Mouse (Mus musculus) lung, postnatal 0 days (tissue): ENCODE measurements around the gene Micu2.

ENCODE experiments used
- CTCF ChIP-seq: IDR thresholded peaks from 2 replicates; pipeline ENCODE4 v1.5.1; 2016; ENCODE audit warnings: antibody characterized with exemption, mild to moderate bottlenecking
- EP300 ChIP-seq: IDR thresholded peaks from 2 replicates; pipeline ENCODE4 v1.6.1; 2016; ENCODE audit warnings: antibody characterized with exemption, mild to moderate bottlenecking, control low read depth

GRCm38 (mm10) chr14:57980179-57980578, 18.9 kb downstream of the Micu2 start:
- no peak for TF ChIP-seq EP300
- no peak for TF ChIP-seq CTCF
